Mouse (Mus musculus) CD4-positive, CD25-positive, alpha-beta regulatory T cell (primary cell): Measurements from ENCODE around the gene Gm21149. TPM values are rescaled to one million over a fixed set of nuclear protein-coding genes. Genes with fewer than 3 reads are reported as not detected.

ENCODE experiments used
- polyA plus RNA-seq: library from polyadenylated mRNA; unstranded; fragments of 100-300 nt; shearing (Covaris generic); gene quantifications from one replicate; pipeline ENCODE4 v1.2.1, GENCODE M21; 2017

Gm21149 gene
- not detected for polyA plus RNA-seq

DNA sequence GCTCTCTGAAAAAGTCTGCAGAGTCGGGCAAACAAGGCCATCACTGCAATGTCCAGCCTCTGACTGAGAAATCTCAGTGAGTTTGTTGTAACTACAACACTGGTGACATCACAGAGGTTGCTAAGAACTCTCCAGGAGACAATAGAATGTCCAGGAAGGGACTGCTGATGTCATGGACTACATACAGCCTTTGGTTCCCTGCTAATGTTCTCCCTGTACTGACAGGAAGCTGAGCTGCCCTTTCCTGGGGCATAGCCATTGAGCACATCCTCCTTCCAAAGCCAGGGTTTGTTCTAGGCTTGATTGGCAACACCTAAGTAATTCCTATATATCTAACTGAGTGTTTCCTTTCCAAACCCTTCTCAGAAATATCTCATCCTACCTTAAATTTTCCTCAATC, at the start of gene Gm21149:
Gene Gm21149, minus strand, starts transcription at position 101 of the 400 bp plus-strand sequence.

Other genes with a start within 250 kb of the Gm21149 start
- gene Gm21190, start 52.7 kb upstream of the Gm21149 start, polyA plus RNA-seq = not detected
- gene Gm21083, start 100.8 kb upstream of the Gm21149 start, polyA plus RNA-seq = not detected
- not detected for gene Speer4d, start 142.5 kb upstream of the Gm21149 start, polyA plus RNA-seq
- not detected for gene 4930572O03Rik, start 180.5 kb upstream of the Gm21149 start, polyA plus RNA-seq
- gene Speer4c, start 237.7 kb upstream of the Gm21149 start, polyA plus RNA-seq = not detected